Mouse (Mus musculus) cerebellum, postnatal 36 days (tissue): ENCODE data around the gene Rusc2.

ENCODE experiments used
- DNase-seq, 2 experiments: peaks; one replicate each; pipeline ENCODE4 v3.0.0; 2021 to 2022; ENCODE audit warnings: mixed read lengths in 2 of 2

The Rusc2 gene

DNA sequence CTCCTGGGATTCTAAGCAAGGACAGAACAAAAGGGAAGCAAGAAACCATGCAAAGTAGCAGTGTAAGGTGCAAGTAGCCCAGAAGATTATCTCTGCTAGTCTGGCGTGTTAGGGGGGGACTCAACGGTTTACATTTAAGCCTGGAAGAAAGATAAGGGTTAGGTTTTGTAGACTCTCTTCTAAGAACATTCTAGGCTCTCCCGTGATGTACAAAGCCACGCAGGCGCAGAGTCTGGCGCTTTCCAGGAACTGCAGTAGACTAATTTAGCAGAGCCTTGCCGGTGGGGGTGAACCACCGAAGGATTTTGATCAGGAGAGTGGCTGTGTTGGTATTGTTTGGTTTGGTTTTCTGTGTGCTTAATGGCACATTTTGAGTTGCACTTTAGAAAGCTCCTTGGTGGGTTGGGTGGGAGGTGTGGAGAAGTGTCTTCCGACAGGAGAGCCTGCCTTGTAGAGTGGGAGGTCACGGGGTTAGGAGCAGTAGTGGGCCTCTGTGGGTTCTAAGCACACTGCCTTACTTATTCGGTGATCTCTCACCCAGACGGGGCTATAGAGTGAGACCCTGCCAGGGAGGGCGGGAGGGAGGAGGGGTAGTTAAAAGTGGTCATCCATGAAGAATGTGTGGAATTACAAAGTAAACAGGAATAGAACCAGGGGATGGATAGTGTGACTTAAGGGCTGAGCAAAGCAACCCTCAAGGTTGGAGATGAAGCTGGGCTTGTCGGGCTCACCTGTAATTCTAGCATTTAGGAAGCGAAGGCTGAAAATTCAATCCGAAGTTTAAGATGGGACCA, 35.7 kb downstream of the Rusc2 start:
- DNase-seq, result no peak

DNA sequence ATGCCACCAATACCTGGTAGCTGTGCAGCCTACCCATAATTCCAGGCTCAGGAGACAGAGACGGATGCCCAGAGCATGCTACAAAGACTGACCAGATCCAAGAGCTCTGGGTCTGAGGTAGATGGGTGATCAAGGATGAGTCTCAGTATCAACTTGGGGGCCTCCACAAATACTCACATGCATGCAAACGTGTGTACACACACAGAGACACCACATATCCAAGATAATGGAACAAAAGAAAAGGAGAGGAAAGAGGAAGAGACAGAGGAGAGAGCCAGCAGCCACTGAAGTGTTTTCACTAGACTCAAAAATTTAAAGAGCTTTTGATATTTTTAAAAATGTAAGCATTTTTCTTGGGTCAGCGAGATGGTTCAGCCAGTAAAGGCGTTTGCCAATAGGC, 36.7 kb downstream of the Rusc2 start:
- no peak for DNase-seq

DNA sequence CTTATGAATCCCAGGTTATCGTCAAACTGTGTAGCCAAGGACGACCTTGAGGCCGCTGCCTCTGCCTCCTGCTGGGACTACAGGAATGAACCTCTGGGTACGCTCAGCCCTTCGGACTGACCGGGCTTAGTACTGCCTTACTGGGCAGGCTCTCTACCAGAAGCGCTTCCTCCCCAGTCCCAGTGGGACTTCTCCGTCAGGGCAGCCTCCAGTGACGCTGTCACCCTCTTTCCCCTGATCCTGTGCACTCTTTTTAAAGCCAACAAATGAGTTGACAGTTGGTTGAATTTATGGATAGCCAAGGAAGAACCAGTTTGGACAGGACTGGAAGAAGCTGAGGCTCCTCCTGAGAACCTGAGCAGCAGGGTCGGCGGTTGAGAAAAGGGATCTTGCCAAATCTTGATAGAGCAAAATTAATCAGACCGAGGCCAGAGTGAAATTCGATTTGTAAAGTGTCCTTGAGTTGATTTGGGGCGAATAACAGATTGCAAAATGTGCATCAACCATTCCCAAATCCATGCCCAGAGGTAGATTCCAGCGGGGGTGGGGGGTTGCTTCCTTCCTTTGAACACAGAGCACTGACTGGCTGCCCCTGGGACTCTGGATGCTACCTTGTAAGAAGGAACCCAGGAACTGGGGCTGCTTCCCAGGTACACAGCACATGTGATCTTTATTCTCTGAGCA, 37.3 kb downstream of the Rusc2 start:
- no peak for DNase-seq

- no peak for DNase-seq
These were observed 38.1 kb downstream of the Rusc2 start for GRCm38 (mm10) chr4:43419801-43420281.

DNA sequence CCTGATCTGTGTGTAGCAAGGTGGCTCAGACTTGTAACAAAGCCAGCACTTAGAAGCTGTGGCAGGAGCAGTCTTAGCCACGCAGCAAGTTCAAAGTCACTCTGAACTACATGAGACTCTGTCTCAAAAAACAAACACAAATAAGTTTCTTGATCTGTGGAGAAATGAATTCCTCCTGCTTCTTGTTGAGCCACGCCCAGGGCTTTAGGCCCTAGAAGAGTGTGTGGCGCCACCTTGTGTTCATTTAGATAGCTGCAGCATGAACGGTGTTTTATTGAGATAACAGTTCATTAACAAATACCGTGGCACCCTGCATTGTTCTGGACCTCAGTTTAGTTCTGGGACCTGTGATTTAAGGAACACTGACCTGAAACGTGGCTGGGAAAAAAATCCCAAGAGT, 38.5 kb downstream of the Rusc2 start:
- peak; percentile 74 to 81 for DNase-seq

DNA sequence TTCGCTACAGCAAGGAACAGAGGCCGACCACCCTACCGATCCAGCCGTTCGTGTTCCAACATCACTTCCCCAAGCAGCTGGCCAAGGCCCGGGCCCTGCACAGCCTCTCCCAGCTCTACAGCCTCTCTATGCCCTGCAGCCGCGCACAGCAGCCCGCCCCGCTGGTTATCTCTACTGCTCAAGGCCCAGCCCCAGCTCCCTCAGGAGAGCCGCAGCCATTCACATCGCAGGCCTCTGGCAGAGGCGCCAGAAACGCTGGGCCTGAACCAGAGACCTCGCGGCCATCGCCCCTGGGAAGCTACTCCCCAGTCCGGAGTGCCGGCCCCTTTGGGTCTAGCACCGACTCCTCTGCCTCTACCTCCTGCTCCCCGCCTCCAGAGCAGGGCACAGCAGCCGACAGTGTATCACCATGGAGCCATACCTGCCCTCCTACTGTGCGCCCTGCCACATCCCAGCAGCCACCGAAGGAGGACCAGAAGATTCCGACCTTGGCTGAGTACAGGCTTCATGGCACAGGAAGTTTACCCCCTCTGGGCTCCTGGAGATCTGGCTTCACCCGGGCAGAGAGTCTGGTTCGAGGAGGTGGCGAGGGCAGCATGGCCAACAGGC, 40.0 kb downstream of the Rusc2 start:
- no peak for DNase-seq

DNA sequence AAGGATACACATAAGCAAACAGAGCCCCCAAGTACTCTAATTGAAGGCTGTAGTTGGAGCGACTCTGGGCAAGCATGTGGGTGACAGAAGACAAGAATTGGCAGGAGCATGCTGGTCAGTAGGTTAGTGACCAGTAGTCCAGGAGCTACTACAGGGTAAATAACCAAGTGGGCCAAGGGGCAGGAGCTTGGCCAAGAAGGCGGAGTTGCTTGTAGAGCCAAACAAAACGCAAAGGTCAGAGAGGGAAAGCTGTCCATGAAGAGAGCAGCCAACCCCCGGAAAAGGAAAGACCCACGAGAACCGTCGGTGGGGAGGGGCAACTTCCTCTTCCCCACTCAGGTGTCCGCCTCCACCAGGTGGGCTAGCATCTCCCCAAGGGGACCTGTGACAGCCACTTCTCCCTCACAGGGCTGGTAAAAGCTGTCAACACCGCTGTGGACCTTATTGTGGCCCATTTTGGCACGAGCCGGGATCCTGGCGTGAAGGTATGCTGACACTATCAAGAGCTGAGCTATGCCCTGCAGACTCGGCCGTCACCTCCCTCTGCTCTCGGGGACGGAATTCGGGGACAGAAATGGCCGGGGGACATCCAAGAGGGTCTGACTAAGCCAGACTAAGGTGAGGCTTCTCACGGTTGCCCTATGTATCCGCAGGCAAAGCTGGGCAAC, 41.6 kb downstream of the Rusc2 start:
- no peak for DNase-seq

- no peak for DNase-seq
These were observed 42.3 kb downstream of the Rusc2 start for GRCm38 (mm10) chr4:43424072-43424471.

DNA sequence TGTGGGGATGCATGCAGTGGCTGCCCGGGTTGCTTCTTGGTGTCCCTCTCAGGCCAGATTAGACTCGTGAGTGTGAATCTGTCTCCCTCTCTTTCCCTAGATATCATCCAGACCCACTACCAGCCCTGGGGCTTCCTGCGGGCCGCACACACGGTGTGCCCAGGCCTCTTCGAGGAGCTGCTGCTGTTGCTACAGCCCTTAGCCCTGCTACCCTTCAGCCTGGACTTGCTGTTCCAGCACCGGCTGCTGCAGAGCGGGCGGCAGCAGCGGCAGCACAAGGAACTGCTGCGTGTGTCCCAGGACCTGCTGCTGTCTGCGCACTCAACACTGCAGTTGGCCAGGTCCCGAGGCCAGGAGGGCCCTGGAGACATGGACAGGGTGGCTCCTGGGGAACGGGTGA, 43.4 kb downstream of the Rusc2 start:
- DNase-seq, result no peak

DNA sequence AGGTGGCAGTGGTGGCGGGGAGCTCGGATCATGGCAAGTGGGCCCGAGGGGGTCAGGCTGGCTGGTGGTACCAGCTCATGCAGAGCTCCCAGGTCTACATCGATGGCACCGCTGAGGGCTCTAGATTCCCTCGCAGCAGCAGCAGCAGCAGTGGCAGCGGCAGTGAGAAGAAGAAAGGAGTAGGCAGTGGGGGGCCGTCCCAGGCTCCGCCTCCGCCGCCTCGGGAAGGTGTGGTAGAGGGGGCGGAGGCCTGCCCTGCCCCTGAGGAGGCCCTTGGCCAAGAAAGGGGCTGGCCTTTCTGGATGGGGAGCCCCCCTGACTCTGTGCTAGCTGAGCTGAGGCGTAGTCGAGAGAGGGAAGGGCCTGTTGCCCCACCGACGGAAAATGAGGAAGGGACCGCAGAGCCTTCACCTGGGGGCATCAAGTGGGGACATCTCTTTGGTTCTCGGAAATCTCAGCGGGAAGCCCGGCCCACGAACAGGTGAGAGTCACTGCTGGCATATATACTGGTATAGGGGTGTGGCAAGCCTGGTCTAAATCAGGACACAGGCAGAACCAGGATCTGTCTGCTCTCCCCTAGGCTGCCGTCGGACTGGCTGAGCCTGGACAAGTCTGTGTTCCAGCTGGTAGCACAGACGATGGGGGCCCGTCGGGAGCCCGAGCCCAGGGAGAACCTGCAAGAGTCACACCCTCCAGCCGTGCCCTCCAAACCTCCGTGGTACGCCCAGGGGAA, 44.0 kb downstream of the Rusc2 start:
- no peak for DNase-seq

DNA sequence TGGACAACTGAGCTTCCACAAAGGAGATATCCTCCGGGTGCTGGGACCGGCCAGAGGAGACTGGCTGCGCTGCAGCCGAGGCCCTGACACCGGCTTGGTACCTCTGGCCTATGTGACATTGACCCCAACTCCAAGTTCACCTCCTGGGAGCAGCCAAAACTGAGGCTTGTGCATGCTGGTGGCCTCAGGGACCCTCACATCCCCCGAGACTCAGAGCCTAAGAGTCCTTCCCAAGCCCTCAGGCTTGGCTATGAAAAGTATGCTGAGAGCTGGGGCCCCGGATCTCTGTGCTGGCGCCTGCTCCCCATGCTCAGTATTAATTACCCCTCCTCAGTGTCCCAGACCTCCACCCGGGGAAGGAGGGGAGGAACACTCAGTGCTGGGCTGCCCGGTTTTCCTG, 44.7 kb downstream of the Rusc2 start:
- DNase-seq, result no peak

DNA sequence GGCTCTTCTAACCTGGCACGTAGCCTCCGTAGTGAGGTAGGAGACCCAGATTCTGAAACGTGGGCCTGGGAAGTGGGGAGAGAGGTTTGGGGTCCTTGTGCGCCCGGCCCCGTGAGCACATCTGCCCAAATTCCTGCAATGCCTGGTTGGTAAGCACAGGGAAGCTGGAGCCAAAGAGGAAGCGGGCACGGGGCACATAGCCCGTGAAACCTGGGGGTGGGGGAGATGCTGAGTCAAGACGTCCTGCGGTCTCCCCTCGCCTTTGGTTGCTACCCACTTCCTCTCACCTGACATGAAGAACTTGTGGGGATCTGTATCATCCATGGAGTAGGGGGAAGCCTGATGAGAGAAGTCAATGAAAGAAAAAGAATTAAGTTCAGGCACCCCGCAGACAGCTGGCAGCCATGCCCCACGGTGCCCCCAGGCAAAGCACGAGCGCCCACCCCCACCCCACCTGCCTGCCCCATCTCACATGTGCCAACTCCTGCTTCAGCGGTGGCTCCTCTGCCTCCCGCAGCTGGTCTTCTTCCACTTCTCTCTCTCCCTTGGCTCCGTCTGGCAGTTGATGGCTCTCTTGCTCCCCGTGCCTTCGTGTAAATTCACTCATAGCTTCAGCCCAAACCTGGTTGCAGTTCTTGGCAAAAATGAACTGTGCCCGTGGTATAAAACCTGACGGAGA, 45.9 kb downstream of the Rusc2 start:
- DNase-seq, result no peak

- no peak for DNase-seq
These were observed 46.5 kb downstream of the Rusc2 start for GRCm38 (mm10) chr4:43428180-43428861.

DNA sequence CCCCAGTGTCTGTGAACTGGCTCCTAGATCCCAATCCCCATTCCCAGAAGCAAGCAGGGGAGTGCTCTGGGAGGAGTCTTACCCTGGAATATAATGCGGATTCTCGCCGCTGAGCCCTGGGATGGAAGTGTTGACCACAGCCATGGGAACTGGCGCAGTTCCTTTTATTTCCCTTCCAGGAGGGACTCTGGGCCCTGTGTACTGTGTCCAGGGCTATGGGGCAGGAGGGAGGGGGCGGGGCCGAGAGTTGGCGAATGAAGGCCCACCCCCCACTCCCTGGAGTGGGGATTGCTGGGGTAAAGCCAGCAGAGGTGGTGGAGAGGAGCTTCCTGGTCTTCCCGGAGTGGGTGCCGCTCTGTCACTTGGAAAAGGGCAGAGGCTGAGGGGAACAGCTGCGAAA, 47.2 kb downstream of the Rusc2 start, which contains the start of gene Fam166b:
Gene Fam166b (minus strand): TSS at position 189 of the 400 bp plus-strand sequence.
- no peak for DNase-seq

GRCm38 (mm10) chr4:43431690-43432089, 49.9 kb downstream of the Rusc2 start:
- peak; percentile 86 to 87 for DNase-seq

- DNase-seq, result no peak
These were observed 51.1 kb downstream of the Rusc2 start for GRCm38 (mm10) chr4:43432832-43433231.

GRCm38 (mm10) chr4:43441639-43442038, 59.9 kb downstream of the Rusc2 start, which contains the start of gene Tesk1:
Gene Tesk1, plus strand, starts transcription at chr4:43441939.
- no peak for DNase-seq

DNA sequence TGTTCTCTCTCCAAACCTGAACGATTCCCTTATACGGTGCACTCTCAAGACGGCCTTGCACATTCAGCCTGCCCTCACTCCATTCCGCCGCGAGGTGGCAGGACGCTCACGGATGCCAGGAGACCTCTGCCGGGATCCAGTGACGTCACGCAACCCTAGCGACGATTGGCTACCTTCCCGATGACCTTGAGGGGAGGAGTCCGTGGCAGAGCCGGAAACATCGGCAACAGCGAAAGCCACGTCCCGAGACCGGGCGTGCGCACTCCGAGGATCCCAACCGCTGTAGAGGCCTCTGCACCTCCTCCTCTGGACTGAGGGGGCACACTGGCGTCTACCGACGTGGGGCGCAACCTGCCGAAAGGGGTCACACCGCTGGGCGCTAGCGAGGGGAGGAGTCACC, 60.3 kb downstream of the Rusc2 start:
- peak; percentile 99 to 100 for DNase-seq

- peak; percentile 65 to 76 for DNase-seq
These were observed 60.9 kb downstream of the Rusc2 start for GRCm38 (mm10) chr4:43442456-43443361.

GRCm38 (mm10) chr4:43443511-43443910, 61.7 kb downstream of the Rusc2 start:
- DNase-seq, result no peak
